Mouse (Mus musculus) neural tube, embryonic 12.5 days (tissue): ENCODE data around the gene Ncr1. TPM values are rescaled to one million over a fixed set of nuclear protein-coding genes. Genes with fewer than 3 reads are reported as not detected.
"Not testable (repeated sequence)": the region's sequence is repeated elsewhere in the genome, so short reads cannot be mapped to it uniquely, and the experiment has no call there.

Experiments
- ATAC-seq: fragments of 200-750 bp; cut with Nextera tagmentation; 2 replicates; pipeline ENCODE4 v1.8.0; 2017; ENCODE audit warnings: low read depth, mild to moderate bottlenecking, moderate TSS enrichment, moderate library complexity; ENCODE audit not compliant: low FRiP score
- H3K27ac ChIP-seq: fragments of 300-500 bp; sonication (generic); 2 replicates; pipeline ENCODE4 v1.5.1; 2016
- H3K27me3 ChIP-seq: fragments of 300-500 bp; sonication (generic); replicated peaks from 2 replicates; pipeline ENCODE4 v1.6.1; 2016; ENCODE audit warnings: mild to moderate bottlenecking
- H3K36me3 ChIP-seq: fragments of 300-500 bp; sonication (generic); 2 replicates; pipeline ENCODE4 v1.6.1; 2016; ENCODE audit warnings: mild to moderate bottlenecking
- H3K4me1 ChIP-seq: fragments of 300-500 bp; sonication (generic); 2 replicates; pipeline ENCODE4 v1.6.1; 2016
- H3K4me2 ChIP-seq: fragments of 300-500 bp; sonication (generic); replicated peaks from 2 replicates; pipeline ENCODE4 v1.6.1; 2016; ENCODE audit warnings: mild to moderate bottlenecking
- H3K4me3 ChIP-seq: fragments of 300-500 bp; sonication (generic); 2 replicates; pipeline ENCODE4 v1.5.1; 2016
- H3K9ac ChIP-seq: fragments of 300-500 bp; sonication (generic); 2 replicates; pipeline ENCODE4 v1.6.1; 2016; ENCODE audit warnings: mild to moderate bottlenecking
- H3K9me3 ChIP-seq: fragments of 300-500 bp; sonication (generic); 2 replicates; pipeline ENCODE4 v1.6.1; 2016; ENCODE audit warnings: mild to moderate bottlenecking
- WGBS: fragments of 180-500 bp; shearing (Covaris S2); methylation state at CpG from one replicate; pipeline ENCODE4 v1.1.7; 2016; 5-methylcytosine and 5-hydroxymethylcytosine counted together
- microRNA-seq: library from miRNA; unstranded; fragments of <30 nt; microRNA quantifications from one replicate; pipeline ENCODE4, GENCODE M21; 2017
- polyA plus RNA-seq: library from polyadenylated mRNA; unstranded; fragments of >200 nt; fragmentation: Nextera tagmentation; extraction: Ambion mirVana; gene quantifications from 2 replicates; pipeline ENCODE4 v1.2.1, GENCODE M21; 2016

Ncr1 gene
- not detected in 2 replicates for polyA plus RNA-seq

DNA sequence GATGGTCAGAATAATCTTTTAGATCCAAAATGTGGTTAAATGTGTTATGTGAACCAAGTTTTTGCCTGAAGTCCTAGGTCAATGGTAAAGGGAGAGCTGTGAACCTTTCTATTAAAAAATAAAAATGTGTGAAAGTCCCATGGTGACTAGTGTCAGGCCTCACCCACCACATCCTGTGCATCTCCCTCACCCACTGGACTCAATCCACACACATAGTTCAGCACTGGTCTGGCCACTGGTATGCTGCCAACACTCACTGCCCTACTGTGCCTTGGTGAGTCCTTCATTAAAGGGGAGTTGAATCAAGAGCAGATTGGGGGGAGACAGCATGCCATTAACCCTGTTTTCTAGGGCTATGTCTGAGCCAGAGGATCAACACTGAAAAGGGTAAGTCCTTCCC, at the start of gene Ncr1:
Gene Ncr1, plus strand, starts transcription at position 216 of the 400 bp plus-strand sequence.
- H3K27ac ChIP-seq, result no peak within 1 kb of the TSS
- H3K4me2 ChIP-seq, result no peak within 1 kb of the TSS
- no peak for ATAC-seq
- no peaks in the 10 kb centered on the region for H3K27me3 ChIP-seq
- no peak within 1 kb of the TSS for H3K4me3 ChIP-seq
- H3K9me3 ChIP-seq, result no peaks in the 10 kb centered on the region
- H3K4me1 ChIP-seq, result no peaks in the 10 kb centered on the region
- H3K36me3 ChIP-seq, result no peaks in the 10 kb centered on the region
- no peak within 1 kb of the TSS for H3K9ac ChIP-seq

- H3K4me3 ChIP-seq, result no peak overlapping the region
- no peaks in the 10 kb centered on the region for H3K36me3 ChIP-seq
- no peak for ATAC-seq
- no peaks in the 10 kb centered on the region for H3K4me1 ChIP-seq
- H3K4me2 ChIP-seq, result no peak overlapping the region
- H3K27ac ChIP-seq, result no peak overlapping the region
- H3K27me3 ChIP-seq, result no peaks in the 10 kb centered on the region
- 82% methylated on average over 5 of the region's 5 CpGs for WGBS
- no peak overlapping the region for H3K9ac ChIP-seq
- 0 out of 2 replicates have a peak, but pooled peaks cover 6% of the 10 kb centered on the region for H3K9me3 ChIP-seq
Measured at GRCm38 (mm10) chr7:4292638-4293037, 44.9 kb upstream of the Ncr1 start.

- no peak for ATAC-seq
- H3K4me3 ChIP-seq, result no peak overlapping the region
- H3K9ac ChIP-seq, result no peak overlapping the region
- H3K4me2 ChIP-seq, result no peak overlapping the region
- no peaks in the 10 kb centered on the region for H3K36me3 ChIP-seq
- WGBS, result 57% methylated on average over 1 of the region's 1 CpGs
- H3K27ac ChIP-seq, result no peak overlapping the region
- H3K9me3 ChIP-seq, result 0 out of 2 replicates have a peak, but pooled peaks cover 6% of the 10 kb centered on the region
- no peaks in the 10 kb centered on the region for H3K27me3 ChIP-seq
- H3K4me1 ChIP-seq, result no peaks in the 10 kb centered on the region
Measured at GRCm38 (mm10) chr7:4297189-4297588, 40.3 kb upstream of the Ncr1 start.

DNA sequence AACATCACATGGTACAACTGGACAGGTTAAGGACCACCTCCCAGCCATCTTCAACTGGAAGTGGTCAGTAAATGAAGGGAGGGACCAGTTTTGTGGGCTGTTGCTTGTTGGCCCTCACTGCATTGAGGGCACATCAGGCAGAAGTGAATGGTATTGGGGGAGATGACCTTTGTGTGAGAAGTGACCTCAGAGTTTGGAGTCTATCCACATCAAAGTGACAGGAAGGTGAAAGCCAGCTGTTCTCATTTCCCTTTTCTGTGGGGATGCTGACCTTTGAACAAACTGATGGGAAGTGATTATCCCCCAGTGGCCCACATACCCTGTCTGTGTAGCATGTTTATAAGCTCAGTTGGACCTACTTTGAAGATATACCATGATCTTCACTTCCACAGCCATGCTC, 37.4 kb upstream of the Ncr1 start:
- Histone ChIP-seq H3K27ac (no peak overlapping the region), H3K9me3 (no peaks in the 10 kb centered on the region), H3K36me3 (no peaks in the 10 kb centered on the region), H3K4me2 (no peak overlapping the region), H3K27me3 (no peaks in the 10 kb centered on the region), H3K4me1 (no peaks in the 10 kb centered on the region), H3K9ac (no peak overlapping the region), H3K4me3 (no peak overlapping the region)
- ATAC-seq, result no peak

GRCm38 (mm10) chr7:4303457-4303856, 34.1 kb upstream of the Ncr1 start:
- WGBS, result 97% methylated on average over 1 of the region's 1 CpGs
- Histone ChIP-seq H3K9me3 (no peaks in the 10 kb centered on the region), H3K4me2 (no peak overlapping the region), H3K27me3 (no peaks in the 10 kb centered on the region), H3K27ac (no peak overlapping the region), H3K4me1 (no peaks in the 10 kb centered on the region), H3K9ac (no peak overlapping the region), H3K36me3 (no peaks in the 10 kb centered on the region), H3K4me3 (no peak overlapping the region)
- no peak for ATAC-seq

DNA sequence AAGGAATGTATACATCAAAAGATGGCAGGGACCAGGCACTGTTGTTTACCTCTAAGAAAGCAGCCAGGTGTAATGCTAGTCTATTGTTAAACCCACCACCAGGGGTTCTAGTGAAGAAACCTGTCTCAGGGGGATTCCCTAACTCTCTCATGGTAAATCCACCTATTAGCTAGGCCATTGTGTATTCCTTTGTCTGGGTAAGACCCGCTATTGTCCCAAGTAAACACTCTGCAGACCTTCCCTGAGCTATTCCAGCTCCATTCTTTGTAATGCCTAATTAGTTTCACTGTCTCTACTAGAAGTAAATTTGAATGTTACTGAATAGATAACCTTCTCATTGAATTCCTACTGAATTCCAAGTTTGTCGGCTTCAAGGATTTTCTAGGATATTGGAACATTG, 24.4 kb upstream of the Ncr1 start:
- 92% methylated on average over 2 of the region's 2 CpGs for WGBS

GRCm38 (mm10) chr7:4313531-4313930, 24.0 kb upstream of the Ncr1 start:
- not testable (repeated sequence) for H3K4me3 ChIP-seq, H3K36me3 ChIP-seq, H3K9me3 ChIP-seq, H3K4me1 ChIP-seq, H3K27ac ChIP-seq, H3K4me2 ChIP-seq, ATAC-seq, H3K9ac ChIP-seq, H3K27me3 ChIP-seq
- 84% methylated on average over 3 of the region's 3 CpGs for WGBS

More for the DNA sequence above, 24.4 kb upstream of the Ncr1 start:
- not testable (repeated sequence) for ATAC-seq, H3K4me3 ChIP-seq, H3K36me3 ChIP-seq, H3K4me2 ChIP-seq, H3K27ac ChIP-seq, H3K27me3 ChIP-seq, H3K4me1 ChIP-seq, H3K9me3 ChIP-seq, H3K9ac ChIP-seq

DNA sequence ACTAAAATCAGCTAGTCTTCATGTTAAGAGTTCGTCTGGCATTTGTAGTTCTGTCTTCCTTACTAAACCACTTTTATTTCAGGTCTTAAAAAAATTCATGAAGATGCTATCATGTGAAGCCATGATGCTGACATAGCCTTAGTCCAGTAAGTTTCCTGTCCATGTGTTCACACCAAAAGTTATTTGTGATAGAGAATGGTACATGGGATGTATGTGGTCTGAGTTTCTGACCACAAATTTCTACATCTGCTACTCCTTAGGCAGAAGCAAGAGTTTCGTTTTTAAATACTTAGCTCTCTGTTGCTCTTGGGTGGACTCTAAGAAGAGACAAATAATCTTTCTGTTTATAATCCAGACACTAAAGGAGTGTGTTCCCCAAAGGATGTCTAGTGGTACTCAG, 14.2 kb upstream of the Ncr1 start:
- H3K27ac ChIP-seq, result no peak overlapping the region
- H3K4me1 ChIP-seq, result no peaks in the 10 kb centered on the region
- H3K9ac ChIP-seq, result no peak overlapping the region
- H3K36me3 ChIP-seq, result no peaks in the 10 kb centered on the region
- no peak overlapping the region for H3K4me2 ChIP-seq
- WGBS, result 78% methylated on average over 2 of the region's 2 CpGs
- no peak for ATAC-seq
- H3K9me3 ChIP-seq, result no peaks in the 10 kb centered on the region
- H3K4me3 ChIP-seq, result no peak overlapping the region
- H3K27me3 ChIP-seq, result no peaks in the 10 kb centered on the region

- 0 out of 2 replicates have a peak, but pooled peaks cover 12% of the 10 kb centered on the region for H3K9me3 ChIP-seq
- H3K4me3 ChIP-seq, result no peak overlapping the region
- no peak overlapping the region for H3K9ac ChIP-seq
- no peaks in the 10 kb centered on the region for H3K4me1 ChIP-seq
- no peak for ATAC-seq
- H3K36me3 ChIP-seq, result no peaks in the 10 kb centered on the region
- no peaks in the 10 kb centered on the region for H3K27me3 ChIP-seq
- WGBS, result 88% methylated on average over 7 of the region's 7 CpGs
- no peak overlapping the region for H3K27ac ChIP-seq
- H3K4me2 ChIP-seq, result no peak overlapping the region
Measured at GRCm38 (mm10) chr7:4373521-4373920, 36.0 kb downstream of the Ncr1 start.

Small RNAs within 50 kb of the gene (microRNA-seq; reads per million reads assigned to microRNA genes)
- gene Gm24752, result not detected
- not detected for gene Gm25349

Other genes starting within 250 kb of the Ncr1 start
- gene Ttyh1, start 218.3 kb upstream of the Ncr1 start, polyA plus RNA-seq, result 111 and 113 TPM in 2 replicates
- 92.7 and 110 TPM in 2 replicates for gene Leng8, start 200.7 kb upstream of the Ncr1 start, polyA plus RNA-seq
- gene Leng9, start 187.3 kb upstream of the Ncr1 start, polyA plus RNA-seq, result 3.4 and 4.0 TPM in 2 replicates
- gene Cdc42ep5, start 172.9 kb upstream of the Ncr1 start, polyA plus RNA-seq, result 14.1 and 14.2 TPM in 2 replicates
- gene Lilra5, start 100.0 kb upstream of the Ncr1 start, polyA plus RNA-seq, result not detected in 2 replicates
- 0.36 and 0.68 TPM in 2 replicates for gene Gp6, start 60.0 kb downstream of the Ncr1 start, polyA plus RNA-seq
- 29.0 and 29.8 TPM in 2 replicates for gene Rdh13, start 107.9 kb downstream of the Ncr1 start, polyA plus RNA-seq
- 8.7 and 8.9 TPM in 2 replicates for gene Eps8l1, start 123.0 kb downstream of the Ncr1 start, polyA plus RNA-seq
- 61.1 and 72.5 TPM in 2 replicates for gene Ppp1r12c, start 164.0 kb downstream of the Ncr1 start, polyA plus RNA-seq
- 58.1 and 75.1 TPM in 2 replicates for gene Tnnt1, start 178.7 kb downstream of the Ncr1 start, polyA plus RNA-seq
- 2.8 and 2.9 TPM in 2 replicates for gene Tnni3, start 186.5 kb downstream of the Ncr1 start, polyA plus RNA-seq
- gene Dnaaf3, start 194.7 kb downstream of the Ncr1 start, polyA plus RNA-seq, result 1.2 and 1.7 TPM in 2 replicates
- 27.9 and 28.6 TPM in 2 replicates for gene Syt5, start 209.8 kb downstream of the Ncr1 start, polyA plus RNA-seq